Mouse (Mus musculus) cerebellum, adult 18-20 months (tissue): ENCODE results near the gene Myrfl.

Source experiments
- DNase-seq, 2 experiments: peaks; one replicate each; pipeline ENCODE4 v3.0.0; 2021

The Myrfl gene

GRCm38 (mm10) chr10:116912850-116913249, 16.1 kb upstream of the Myrfl start:
- DNase-seq = no peak

DNA sequence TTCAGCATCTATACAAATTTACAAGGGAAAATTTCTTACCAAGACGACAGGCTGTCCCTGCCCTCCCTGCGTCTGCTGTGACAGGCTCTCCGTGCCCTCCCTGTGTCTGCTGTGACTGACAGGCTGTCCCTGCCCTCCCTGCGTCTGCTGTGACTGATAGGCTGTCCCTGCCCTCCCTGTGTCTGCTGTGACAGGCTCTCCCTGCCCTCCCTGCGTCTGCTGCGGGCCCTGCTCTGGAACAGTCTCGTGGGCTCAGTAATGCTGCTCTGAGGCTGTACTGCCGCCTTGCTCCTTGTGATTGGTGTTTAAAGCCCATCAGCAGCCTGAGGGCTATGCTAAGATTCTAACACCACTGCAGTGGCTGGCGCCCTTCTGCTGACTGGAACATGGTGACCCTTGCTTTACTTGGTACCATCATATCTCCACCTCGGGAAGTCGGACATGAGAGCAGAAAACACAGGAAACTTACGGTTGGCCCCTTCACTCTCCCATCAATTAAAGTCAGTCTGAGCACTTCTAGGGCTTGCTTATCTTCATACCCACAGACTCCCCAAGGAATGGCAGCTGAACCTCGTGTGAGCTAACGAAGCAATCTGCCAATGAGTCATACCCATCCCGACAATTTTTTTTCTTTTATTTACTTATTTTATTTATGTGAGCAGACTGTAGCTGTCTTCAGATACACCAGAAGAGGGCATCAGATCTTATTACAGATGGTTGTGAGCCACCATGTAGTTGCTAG, 12.4 kb upstream of the Myrfl start:
- DNase-seq = no peak

- no peak for DNase-seq
Observed at GRCm38 (mm10) chr10:116906794-116907193, 10.1 kb upstream of the Myrfl start.

- DNase-seq = no peak
Observed at GRCm38 (mm10) chr10:116904503-116904908, 7.8 kb upstream of the Myrfl start.

DNA sequence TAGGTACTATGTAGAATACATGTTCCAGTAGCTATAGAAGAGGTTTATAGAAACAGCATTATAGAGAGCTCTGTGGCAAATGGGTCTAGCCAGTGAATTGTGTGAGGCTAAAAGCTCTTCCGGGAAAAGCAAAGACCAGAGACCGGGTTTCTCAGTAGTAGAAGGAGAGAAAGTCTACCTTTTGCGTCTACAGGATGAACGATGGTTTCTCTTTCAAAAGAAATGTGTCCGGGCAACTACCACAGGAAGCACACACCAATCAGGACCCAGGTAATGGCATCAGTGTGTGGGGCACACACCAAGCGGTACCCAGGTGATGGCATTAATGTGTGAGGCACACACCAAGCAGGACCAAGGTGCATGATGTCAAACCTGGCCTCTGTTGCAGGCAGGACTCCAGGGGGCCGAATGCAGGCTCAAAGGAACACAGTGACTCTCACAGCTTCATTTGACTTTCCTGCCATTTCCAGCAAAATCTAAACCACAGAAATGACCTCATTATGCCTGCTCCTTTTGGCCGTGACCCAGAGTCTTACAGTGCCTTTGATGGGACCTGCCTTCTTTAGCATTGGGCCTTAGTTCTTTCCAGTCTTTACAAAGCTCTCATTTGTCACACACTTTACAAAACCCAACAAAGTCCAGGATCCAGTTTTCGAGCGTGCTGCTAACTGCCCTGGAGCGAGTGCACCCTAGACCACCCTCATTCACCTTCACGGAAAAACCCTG, 1.4 kb downstream of the Myrfl start:
- DNase-seq = peak; percentile 16 to 22

DNA sequence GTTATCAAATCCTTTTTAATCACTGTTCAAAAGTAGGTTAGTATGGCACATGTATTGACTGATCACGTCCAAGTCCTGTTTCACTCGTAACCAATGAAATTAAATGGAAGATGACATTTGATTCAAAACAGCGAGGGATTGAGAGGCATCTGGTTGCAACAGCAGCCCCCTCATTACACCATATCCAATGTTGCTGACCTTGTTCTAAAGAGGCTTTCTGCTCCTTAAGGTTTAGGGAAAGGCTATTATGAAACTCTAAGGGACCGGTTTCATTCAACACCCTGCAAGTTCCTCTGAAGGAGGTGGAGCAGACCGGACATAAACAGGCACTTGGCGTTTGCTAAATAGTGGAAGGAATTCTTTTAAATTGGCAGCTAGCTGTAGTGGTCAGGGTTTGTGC, 2.2 kb downstream of the Myrfl start:
- no peak for DNase-seq

GRCm38 (mm10) chr10:116893753-116894152, 3.0 kb downstream of the Myrfl start:
- peak; percentile 63 to 78 for DNase-seq

DNA sequence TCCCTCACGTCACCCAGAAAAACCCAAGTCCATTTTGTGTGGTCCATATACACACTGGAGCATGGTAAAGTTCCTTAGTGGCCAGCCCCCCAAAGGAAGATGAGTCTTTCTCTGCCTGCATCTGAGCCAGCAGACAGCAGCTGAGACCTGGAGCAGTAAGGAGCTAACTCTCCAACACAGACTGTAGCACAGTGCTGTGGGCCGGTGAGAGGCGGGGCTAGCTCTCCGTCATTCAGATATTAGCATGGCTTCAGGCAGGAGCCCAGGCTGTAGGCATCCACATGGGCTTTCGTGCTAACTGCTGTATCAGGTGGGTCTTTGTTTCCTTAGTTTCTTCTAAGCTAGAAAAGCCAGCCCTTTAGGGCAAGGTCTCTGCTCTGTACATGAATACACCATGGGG, 6.1 kb downstream of the Myrfl start:
- DNase-seq = no peak

- no peak for DNase-seq
Observed at GRCm38 (mm10) chr10:116884552-116884951, 12.2 kb downstream of the Myrfl start.

DNA sequence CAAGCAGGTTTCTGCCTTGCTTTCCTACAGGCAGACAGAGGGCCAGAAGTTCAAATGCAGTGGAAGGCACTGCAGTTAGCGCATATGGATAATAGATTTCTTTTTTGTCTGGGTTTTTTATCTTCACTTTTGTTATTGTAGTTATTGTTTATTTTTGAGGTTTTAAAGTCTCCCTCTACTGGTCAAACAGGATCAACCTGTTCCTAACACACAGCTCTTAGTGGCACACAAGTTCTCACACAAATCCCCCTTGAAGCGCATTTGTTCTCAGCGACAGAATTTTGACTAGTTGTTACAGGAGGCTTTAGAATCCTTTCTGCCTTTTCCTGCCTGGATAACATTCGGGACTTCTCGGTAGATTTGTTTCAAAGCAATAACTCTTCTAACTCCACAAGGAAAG, 13.2 kb downstream of the Myrfl start:
- no peak for DNase-seq

DNA sequence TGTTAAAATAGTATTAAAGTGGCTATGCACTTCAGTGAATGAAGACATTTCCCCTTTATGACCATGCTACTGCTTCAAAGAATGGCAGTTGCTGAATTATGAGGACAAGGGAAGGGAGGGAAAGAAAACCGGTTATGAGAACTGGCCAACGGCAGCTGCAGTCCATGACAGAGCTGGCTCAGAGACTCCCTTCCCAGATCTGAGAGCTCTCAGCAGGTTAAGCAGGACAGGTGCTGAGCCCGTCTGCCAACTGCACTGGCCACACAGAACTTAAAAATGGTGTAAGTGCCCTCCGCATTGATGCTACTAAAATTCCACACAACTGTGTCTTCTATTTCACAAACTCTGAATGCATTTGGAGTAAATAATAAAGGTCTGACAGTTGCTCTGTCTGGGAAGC, 19.3 kb downstream of the Myrfl start:
- DNase-seq = peak; percentile 75 to 87

GRCm38 (mm10) chr10:116874490-116874889, 22.2 kb downstream of the Myrfl start:
- no peak for DNase-seq

- peak; percentile 39 to 51 for DNase-seq
Observed at GRCm38 (mm10) chr10:116872016-116872410, 24.7 kb downstream of the Myrfl start.

- peak; percentile 83 to 92 for DNase-seq
Observed at GRCm38 (mm10) chr10:116871329-116872015, 25.2 kb downstream of the Myrfl start.

GRCm38 (mm10) chr10:116870819-116871218, 25.9 kb downstream of the Myrfl start:
- DNase-seq = no peak

DNA sequence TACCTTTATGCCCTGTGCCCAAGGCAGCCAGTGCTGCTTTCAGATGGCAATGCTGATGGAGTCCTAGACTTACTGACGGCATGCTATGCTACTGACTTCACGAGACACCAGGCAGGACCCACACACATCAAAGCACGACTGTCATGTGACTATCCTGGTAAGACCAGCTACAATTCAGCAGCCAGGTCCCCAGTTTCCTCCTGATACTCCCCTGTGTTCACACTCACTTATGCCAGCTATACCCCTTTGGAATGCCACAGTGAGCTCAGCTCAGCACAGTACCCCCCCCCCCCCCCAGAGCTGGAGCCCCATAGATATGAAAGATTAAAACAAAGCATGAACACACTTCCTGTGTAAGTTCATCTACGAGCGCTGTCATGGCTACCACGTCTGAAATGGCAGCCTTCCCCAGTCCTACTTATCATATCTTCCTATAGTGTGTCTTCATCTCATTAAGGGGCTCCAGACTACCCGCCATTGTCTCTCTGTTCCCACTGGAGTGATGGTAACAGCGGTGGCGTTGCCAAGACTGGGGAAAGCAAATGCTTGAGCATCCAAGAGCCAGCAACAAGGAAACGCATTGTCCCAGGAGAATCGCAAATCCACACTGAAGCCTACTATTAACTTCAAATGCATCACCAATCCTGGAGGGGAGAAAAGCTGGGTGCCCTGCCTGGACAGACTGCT, 43.4 kb downstream of the Myrfl start:
- no peak for DNase-seq

DNA sequence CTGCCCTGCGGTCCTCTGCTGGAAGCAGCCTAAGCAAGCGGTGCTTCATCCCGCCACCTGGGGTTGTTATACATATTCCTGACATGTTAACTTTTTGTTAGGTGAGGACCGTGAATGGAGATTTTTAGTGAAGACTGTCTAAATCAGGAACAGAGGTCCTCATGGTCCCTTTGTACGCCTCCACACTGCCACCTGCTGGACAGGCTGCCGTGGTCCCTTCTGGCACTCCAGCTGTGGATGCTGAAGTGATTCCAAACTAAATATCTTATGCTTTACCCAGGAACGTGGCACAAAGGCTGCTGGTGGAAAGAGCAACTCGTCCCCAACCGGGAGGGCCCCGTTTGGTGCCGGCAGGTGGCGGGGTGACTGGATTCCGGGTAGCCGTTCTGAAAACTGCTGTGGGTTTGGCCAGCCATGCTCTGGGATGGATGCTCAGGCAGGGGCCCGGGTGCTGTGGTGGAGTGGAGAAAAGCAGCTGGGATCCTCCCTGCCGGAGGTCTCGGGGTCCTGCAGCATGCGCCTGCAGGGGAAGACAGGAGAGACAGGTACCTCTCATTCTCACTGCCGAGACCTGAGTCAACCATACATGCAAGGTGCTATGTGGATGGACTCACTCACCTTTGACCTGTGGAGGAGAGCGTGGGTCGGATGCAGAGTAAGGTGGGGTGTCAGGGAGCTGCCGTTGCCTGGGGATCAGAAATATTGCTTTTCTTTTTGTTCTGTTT, 47.8 kb downstream of the Myrfl start:
- peak; percentile 93 for DNase-seq

- DNase-seq = no peak
Observed at GRCm38 (mm10) chr10:116841551-116841950, 55.2 kb downstream of the Myrfl start.

DNA sequence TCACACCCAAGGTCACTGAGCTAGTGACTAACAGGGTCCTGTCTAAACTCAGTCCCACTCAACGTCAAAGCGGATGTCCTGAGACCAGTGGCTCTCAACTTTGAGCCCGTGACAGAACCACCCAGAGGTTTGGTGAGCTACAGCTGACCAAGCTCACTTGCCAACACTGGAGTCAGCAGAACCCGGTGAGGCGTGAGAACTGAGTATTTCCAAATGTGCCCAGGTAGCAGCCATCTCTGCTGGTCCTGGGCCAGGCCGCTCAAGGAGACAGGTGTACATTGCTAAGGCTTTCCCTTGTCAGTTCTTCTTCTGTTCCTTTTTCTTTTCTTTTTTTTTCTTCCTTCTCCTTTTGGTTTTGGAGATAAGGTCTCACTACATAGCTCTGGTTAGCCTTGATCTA, 66.0 kb downstream of the Myrfl start:
- no peak for DNase-seq

DNA sequence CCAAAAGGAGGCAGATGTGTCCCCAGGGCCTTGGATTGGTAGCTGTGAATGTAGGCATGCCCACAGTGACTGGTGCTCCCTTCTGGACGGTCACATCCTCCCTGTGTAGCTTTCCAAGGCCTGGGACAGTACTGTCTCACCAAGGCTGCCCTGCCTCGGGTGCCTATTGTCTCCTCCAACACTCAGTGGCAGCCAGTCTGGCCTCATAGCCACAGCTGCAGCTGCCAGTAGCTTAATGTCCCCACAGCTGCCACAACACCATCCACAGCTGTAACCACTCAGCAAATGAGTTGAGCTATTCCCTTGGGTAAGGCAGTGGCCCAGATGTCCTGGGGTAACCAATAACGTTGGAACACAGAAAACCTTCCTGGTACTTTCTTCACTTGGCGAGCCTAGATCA, 68.6 kb downstream of the Myrfl start:
- DNase-seq = no peak

DNA sequence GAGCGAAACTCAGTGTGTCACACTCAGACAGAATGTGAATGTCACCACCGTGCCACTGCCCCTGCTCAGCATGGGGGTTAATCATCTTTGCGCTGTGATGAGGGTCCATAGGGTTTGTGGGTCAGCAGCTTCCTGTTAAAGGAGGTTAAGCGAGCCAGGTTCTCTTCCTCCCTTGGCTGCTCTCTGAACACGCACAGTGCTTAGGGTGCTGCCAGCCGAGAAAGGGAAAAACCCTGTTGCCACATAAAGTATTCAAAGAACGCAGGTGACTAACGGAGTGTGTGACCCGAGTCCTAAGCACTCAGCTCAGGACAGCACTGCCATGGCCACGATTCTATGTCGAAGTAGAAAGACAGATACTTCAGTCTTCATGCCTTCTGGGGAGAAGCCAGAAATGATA, 69.4 kb downstream of the Myrfl start:
- DNase-seq = no peak

GRCm38 (mm10) chr10:116815311-116816060, 81.2 kb downstream of the Myrfl start:
- no peak for DNase-seq
